Mouse (Mus musculus) gastrocnemius, postnatal 14 days (tissue): ENCODE measurements around the gene Ube2d3. TPM values are rescaled to one million over a fixed set of nuclear protein-coding genes. Genes with fewer than 3 reads are reported as not detected.
"Not testable (repeated sequence)": the region's sequence is repeated elsewhere in the genome, so short reads cannot be mapped to it uniquely, and the experiment has no call there.

Experiments used
- DNase-seq: peaks from one replicate; pipeline ENCODE4 v3.0.0; 2021; ENCODE audit warnings: mixed read lengths
- intact Hi-C: fragments of 180-260 bp; cut with DNase I; formaldehyde crosslinking; loops from one replicate; pipeline ENCODE4 v1.15.1; 2025; ENCODE audit warnings: low total_unique reads
- total RNA-seq, 2 experiments: library from RNA; stranded (reverse); gene quantifications; 2 replicates each; pipeline ENCODE4 v1.2.3; 2021

The Ube2d3 gene
- total RNA-seq, 2 experiments from 2014 or later: 286 to 311 TPM

DNA sequence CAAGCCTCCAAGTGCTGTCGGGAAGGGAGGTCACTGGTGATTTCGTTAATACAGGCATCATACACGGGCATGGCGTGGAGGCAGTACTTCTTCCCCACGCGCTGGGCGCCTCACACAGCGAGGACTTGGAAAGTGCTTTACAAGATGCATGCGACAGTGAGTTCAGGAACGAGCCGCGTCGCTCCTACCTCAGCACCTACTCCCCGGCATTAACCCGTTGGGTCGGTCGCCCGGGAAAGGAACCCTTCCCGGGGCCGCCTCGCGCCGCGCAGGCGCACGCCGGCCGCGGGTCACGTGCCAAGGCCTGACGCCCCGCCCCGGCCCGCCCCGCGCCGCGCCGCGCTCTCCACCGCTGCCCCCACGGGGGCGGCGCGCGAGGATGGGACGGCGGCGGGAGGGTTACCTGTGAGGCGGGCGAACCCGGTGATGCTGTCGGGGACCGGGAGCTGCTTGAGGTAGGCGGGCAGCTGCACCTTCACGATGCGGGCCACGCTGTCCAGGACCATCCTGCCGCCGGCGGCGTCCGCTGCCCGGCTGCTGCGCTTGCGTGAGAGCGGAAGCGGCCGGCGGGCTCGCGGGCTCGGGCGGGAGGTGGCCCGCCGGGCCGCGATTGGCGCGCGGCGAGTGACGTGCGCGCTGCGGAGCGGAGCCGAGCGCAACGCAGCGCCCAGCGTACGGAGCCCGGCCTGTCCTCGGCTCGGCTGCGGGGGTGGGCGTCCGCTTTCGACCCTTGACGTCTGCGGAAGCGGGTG lies 14.9 kb upstream of the Ube2d3 start:
- intact Hi-C loops: no loop called here
- peak; percentile 86 for DNase-seq

DNA sequence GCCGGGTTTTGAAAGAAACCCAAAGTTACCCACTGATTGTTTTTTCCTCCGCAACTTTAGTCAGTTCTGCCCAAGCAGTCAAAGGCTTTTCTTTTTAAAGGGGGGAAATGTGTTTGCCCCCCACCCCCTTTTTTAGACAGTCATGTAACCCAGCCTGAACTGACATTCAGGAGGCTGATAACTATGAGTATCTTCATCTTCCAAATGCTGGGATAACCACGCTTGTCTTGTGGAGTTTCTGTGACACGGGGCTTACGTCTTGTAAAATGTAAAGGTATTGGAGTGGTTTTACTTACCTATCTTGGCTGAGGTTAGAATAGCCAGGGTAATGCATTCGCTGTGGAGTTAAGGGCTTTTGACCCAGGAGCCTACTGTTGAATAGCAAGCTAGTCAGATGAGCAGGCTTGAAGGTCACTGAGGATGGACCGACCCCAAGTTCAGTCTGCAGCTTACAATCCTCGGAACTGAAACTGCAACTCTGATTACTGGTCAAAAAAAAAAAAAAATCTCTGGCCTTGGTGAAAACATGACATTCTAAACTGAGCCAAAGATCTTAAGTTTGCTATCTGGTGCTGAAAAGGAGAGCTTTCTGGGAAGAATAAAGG lies 14.2 kb upstream of the Ube2d3 start, which contains the start of gene Cisd2:
Gene Cisd2, minus strand, starts transcription at position 318 of the 605 bp plus-strand sequence.
- no peak for DNase-seq
- intact Hi-C loops: no loop called here

DNA sequence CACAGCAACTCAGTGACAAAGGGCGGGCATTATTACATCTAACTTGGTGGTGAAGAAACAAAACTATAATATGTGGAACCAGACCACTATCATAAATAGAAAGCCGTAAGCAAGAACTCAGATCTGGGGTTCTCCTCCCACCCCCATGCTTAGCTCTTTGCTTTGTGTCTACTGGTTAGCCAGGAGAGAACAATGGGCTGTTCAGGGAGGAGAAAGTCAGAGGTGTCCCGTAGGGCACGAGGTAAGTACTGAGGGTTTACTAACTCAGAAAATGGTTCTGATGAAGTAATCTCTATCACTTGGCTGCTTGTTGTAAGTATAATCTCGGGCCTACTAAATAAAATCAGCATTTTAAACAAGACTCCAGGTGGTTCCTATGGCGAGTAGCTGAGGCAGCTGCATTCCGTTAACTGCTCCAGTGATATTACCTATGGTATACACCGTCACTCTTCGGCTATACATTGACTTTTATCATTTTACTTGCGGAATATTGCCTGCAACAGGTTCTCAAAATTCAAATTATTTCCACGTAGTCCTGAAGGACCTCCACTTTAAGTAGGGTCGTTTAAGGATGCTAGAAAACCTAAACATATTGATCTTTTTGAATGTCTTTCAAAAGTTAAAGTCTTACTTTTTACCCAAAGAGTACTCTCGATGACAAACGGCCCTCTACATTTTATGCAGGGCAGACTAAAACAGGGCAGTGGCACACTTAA lies 890 bp upstream of the Ube2d3 start:
- no peak for DNase-seq
- intact Hi-C loops: no loop called here

- intact Hi-C loops: no loop called here
- DNase-seq: peak; percentile 95
Measured at GRCm38 (mm10) chr3:135438531-135438912, 573 bp downstream of the Ube2d3 start.

- intact Hi-C loops: no loop called here
- peak; percentile 87 for DNase-seq
Measured at GRCm38 (mm10) chr3:135438913-135439531, 1.1 kb downstream of the Ube2d3 start.

DNA sequence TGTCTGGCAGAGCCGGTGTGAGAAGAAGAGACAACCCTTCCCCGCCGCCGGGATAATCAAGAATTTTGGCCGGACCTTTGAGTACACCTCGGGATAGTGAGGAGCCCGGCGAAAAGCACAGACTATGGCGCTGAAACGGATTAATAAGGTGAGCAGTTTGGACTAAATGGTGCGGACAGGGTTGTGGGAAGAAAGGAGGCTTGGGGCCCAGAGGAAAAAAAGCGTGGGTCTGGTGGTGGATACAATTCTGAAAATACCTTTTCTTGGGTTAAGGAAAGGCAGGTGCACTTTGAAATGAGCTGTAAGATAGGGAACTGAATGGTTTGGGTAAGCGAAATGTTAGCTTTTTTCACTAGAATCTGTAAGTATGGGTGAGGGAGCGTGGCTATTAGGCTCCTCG lies 1.7 kb downstream of the Ube2d3 start:
- DNase-seq: no peak

DNA sequence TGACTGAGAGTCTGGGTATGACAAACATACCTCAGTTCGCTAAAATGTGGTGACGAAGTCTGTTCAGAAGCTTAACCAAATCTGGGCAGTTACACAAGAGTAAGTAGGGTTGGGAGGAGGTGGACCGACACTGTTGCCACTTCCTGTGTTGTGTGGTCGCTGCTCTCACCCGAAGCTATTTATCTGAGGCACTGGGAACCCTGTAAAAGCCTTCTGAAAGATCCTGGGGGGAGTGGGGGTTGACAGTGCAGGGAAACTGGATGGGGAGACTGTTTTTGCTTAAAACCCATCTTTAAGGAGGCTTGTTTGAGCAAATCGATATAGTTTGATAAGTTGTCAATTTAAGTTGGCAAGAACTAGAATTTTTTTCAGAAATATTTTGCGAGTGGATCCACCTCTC lies 2.3 kb downstream of the Ube2d3 start:
- DNase-seq: no peak
- intact Hi-C loops: no loop called here

More for the DNA sequence above, 1.7 kb downstream of the Ube2d3 start:
- intact Hi-C loops: no loop called here

GRCm38 (mm10) chr3:135440621-135441020 lies 2.7 kb downstream of the Ube2d3 start:
- intact Hi-C loops: no loop called here
- no peak for DNase-seq

GRCm38 (mm10) chr3:135444930-135445329 lies 7.0 kb downstream of the Ube2d3 start:
- intact Hi-C loops: no loop called here
- DNase-seq: no peak

DNA sequence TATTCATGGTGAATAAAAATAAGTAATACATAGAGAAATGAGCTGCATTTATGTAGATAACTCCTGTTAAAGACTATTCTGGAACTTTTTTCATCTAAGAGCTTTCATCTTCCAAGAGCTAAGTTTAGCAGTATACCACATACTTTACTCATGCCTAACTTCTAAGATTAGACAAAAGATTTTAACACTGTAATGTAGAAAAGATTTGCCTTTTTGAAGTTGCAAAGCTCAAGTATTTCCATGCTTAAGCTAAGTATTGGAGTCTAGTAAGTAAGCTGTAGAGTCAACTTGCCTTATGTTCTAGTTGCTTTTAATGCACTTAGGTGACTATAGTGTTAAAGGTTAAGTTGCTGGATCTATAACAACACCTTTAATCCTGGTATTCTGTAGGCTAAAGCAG lies 21.0 kb downstream of the Ube2d3 start:
- intact Hi-C loops: no loop called here

GRCm38 (mm10) chr3:135468402-135468801 lies 30.5 kb downstream of the Ube2d3 start:
- no peak for DNase-seq
- intact Hi-C loops: no loop called here

More for the DNA sequence above, 21.0 kb downstream of the Ube2d3 start:
- DNase-seq: no peak

DNA sequence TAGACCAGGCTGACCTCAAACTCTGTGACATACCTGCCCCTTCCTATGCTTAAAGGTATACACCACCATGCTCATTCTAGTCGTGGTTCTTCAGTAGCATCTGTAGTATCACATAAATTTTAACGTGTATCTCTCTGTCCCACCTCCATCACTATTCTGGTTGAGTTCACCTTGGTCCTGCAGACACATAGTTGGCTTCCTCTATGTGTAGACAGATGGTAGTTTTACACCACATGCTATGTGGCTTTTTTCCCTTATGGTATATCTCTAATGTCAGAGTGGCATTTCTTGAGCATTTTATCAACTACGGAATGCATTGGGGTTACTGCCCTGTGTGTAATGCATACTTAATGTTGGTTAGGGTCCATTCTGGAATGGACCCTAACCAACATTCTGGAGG lies 31.2 kb downstream of the Ube2d3 start:
- intact Hi-C loops: no loop called here
- DNase-seq: no peak

DNA sequence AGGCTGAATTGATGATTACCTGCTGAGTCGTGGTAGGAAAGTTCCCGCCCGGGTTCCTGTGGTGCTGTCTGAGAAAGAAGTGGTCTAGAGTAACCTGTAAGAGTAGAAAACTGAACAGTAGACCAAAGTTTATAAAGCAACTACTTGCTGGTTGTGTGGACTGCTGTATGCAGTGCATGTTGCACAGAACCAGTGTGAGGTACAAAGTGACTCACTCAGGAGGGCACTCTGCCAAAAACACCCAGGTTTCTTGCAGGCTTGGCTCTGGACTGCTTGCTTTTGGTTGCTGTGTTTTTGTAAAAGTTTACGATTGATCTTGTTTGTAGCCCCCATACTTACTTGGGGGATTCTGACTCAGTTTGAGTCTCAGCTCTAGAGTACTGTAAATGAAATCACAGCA lies 32.0 kb downstream of the Ube2d3 start:
- intact Hi-C loops: no loop called here

DNA sequence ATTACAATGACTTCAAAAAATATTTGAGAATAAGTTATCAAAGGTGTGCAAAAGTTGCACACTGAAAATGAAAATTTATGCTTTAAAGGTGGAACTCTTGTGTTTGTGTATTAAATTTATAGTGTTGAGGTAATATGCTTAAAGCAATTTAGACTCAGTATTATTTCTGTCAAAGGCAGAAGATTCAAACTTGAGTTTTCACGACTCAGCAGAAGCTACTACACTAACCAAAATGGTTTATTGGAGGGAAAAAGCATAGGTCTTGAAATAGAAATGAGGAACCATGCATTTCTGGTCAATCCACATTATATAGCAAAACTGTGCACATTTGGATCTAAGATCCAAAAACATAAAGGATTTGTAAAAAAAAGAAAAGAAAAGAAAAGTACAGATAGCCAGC lies 32.9 kb downstream of the Ube2d3 start:
- no peak for DNase-seq
- intact Hi-C loops: no loop called here

More for the DNA sequence above, 32.0 kb downstream of the Ube2d3 start:
- peak; percentile 63 for DNase-seq

- intact Hi-C loops: no loop called here
- DNase-seq: no peak
Measured at GRCm38 (mm10) chr3:135475025-135475424, 37.1 kb downstream of the Ube2d3 start.

DNA sequence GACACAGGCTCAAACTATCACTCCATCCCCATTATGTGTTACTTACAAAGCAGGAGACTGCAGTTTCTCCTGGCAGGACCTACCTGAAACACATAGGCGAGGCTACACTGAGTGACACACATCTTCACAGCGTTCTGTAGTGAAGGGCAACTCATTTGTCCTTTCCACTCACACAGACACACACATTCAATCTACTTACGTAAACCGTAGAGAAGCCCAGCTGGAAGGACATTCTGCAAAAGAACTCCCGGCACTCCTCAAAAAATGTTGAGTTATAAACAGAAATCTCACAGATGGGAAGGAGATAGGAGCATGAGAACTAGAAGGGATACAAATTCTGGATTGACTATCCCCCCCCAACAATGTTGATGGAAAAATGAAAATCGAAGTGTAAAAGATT lies 38.3 kb downstream of the Ube2d3 start:
- no peak for DNase-seq
- intact Hi-C loops: no loop called here

DNA sequence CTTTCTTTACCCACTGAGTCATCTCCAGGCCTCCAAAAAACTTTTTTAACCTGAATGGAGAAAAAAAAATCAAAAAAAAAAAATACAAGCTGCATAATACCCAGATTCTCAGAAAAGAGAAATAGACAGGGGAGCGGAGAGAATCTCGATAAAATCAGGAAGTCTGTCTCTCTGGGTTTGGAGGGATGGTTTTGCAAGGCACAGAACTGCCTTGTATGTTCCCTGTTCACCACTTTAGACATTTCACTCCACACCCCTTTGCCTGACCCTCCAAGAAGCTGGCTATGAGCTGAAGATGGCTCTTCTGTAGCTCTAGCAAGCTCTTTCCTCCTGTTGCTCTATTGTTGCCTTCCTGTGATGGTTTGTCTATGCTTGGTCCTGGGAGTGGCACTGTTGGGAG lies 39.0 kb downstream of the Ube2d3 start:
- intact Hi-C loops: no loop called here
- DNase-seq: no peak

DNA sequence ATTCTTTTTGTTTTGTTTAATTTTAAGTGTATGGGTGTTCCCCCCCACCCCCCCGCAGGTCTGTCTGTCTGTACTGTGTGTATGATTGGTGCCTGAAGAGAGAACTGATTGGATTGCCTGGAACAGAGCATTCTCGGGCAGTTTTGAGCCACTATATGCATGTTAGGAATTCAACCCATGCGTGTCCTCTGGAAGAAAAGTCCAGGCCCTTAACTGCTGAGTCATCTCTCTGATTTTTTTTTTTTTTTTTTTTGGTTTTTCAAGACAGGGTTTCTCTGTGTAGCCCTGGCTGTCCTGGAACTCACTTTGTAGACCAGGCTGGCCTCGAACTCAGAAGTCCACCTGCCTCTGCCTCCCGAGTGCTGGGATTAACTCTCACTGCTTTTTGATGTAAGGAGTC lies 41.1 kb downstream of the Ube2d3 start:
- DNase-seq, intact Hi-C loops: not testable (repeated sequence)

- intact Hi-C loops: no loop called here
- DNase-seq: no peak
Measured at GRCm38 (mm10) chr3:135480767-135481166, 42.8 kb downstream of the Ube2d3 start.

- intact Hi-C loops: no loop called here
- DNase-seq: no peak
Measured at GRCm38 (mm10) chr3:135481608-135482007, 43.7 kb downstream of the Ube2d3 start.
